Mouse (Mus musculus) limb, embryonic 11.5 days (tissue): ENCODE measurements at regions not wholly inside any gene's neighbourhood (a gene's known extent, or its start where the extent isn't known, plus 50 kb on each side); places are given as distances from the start of the nearest gene placed in this dataset.
"Not testable (repeated sequence)": the region's sequence is repeated elsewhere in the genome, so short reads cannot be mapped to it uniquely, and the experiment has no call there.

Experiments
- ATAC-seq: fragments of 200-750 bp; cut with Nextera tagmentation; 2 replicates; pipeline ENCODE4 v1.8.0; 2017; ENCODE audit warnings: low read depth; ENCODE audit not compliant: insufficient number of reproducible peaks, low FRiP score, low TSS enrichment
- DNase-seq: peaks from one replicate; pipeline ENCODE4 v3.0.0-alpha.2; 2015; ENCODE audit warnings: low spot score
- H3K27ac ChIP-seq: fragments of 300-500 bp; sonication (generic); replicated peaks from 2 replicates; pipeline ENCODE4 v1.5.1; 2014; ENCODE audit warnings: low read depth, mild to moderate bottlenecking, low read length
- H3K27me3 ChIP-seq: fragments of 300-500 bp; sonication (generic); 2 replicates; pipeline ENCODE4 v1.6.1; 2014; ENCODE audit warnings: mild to moderate bottlenecking, low read length, mixed read lengths; ENCODE audit not compliant: control insufficient read depth, insufficient read depth
- H3K36me3 ChIP-seq: fragments of 300-500 bp; sonication (generic); 2 replicates; pipeline ENCODE4 v1.6.1; 2014; ENCODE audit warnings: mild to moderate bottlenecking, low read length, moderate library complexity, mixed read lengths; ENCODE audit not compliant: control insufficient read depth, insufficient read depth
- H3K4me1 ChIP-seq: fragments of 300-500 bp; sonication (generic); 2 replicates; pipeline ENCODE4 v1.6.1; 2014; ENCODE audit warnings: low read length, mixed read lengths; ENCODE audit not compliant: control insufficient read depth, insufficient read depth
- H3K4me2 ChIP-seq: fragments of 300-500 bp; sonication (generic); 2 replicates; pipeline ENCODE4 v1.6.1; 2014; ENCODE audit warnings: low read depth, mild to moderate bottlenecking, moderate library complexity; ENCODE audit not compliant: severe bottlenecking
- H3K4me3 ChIP-seq: fragments of 300-500 bp; sonication (generic); 2 replicates; pipeline ENCODE4 v1.5.1; 2014; ENCODE audit warnings: low read depth, low read length
- H3K9ac ChIP-seq: fragments of 300-500 bp; sonication (generic); 2 replicates; pipeline ENCODE4 v1.6.1; 2014; ENCODE audit warnings: mild to moderate bottlenecking, low read length
- H3K9me3 ChIP-seq: fragments of 300-500 bp; sonication (generic); 2 replicates; pipeline ENCODE4 v1.6.1; 2016; ENCODE audit warnings: low read length; ENCODE audit not compliant: control insufficient read depth
- WGBS: fragments of 180-500 bp; shearing (Covaris S2); extraction: QIAGEN DNeasy Blood & Tissue Kit; methylation state at CpG from one replicate; pipeline ENCODE4 v1.1.7; 2014; 5-methylcytosine and 5-hydroxymethylcytosine counted together

GRCm38 (mm10) chrX:63991127-63991526 lies 160.9 kb downstream of the Gm6760 start:
- H3K4me1 ChIP-seq = no peaks in the 10 kb centered on the region
- H3K9me3 ChIP-seq = no peaks in the 10 kb centered on the region
- 48% methylated on average over 1 of the region's 1 CpGs for WGBS
- H3K4me3 ChIP-seq = no peak overlapping the region
- H3K27ac ChIP-seq = no peak overlapping the region
- no peak overlapping the region for H3K4me2 ChIP-seq
- H3K36me3 ChIP-seq = no peaks in the 10 kb centered on the region
- ATAC-seq (no peak), DNase-seq (peak; percentile 24)
- no peak overlapping the region for H3K9ac ChIP-seq
- no peaks in the 10 kb centered on the region for H3K27me3 ChIP-seq

GRCm38 (mm10) chrX:63972386-63972785 lies 179.6 kb downstream of the Gm6760 start:
- not testable (repeated sequence) for DNase-seq, H3K27ac ChIP-seq, H3K4me3 ChIP-seq, H3K27me3 ChIP-seq, H3K36me3 ChIP-seq, H3K9me3 ChIP-seq, H3K9ac ChIP-seq, ATAC-seq, H3K4me2 ChIP-seq, H3K4me1 ChIP-seq
